Mouse (Mus musculus) ES-Bruce4 (cell line): ENCODE measurements around the gene Klk1b5. TPM values are rescaled to one million over a fixed set of nuclear protein-coding genes. Genes with fewer than 3 reads are reported as not detected.

Source experiments
- H3K27ac ChIP-seq: 2 replicates; pipeline ENCODE4 v1.5.1; 2012; ENCODE audit warnings: low read length, inconsistent platforms; ENCODE audit not compliant: insufficient read depth
- H3K27me3 ChIP-seq: 2 replicates; pipeline ENCODE4 v1.6.1; 2012; ENCODE audit warnings: mild to moderate bottlenecking, low read length, inconsistent platforms; ENCODE audit not compliant: control insufficient read depth, poor library complexity, insufficient read depth, severe bottlenecking
- H3K36me3 ChIP-seq: 2 replicates; pipeline ENCODE4 v1.6.1; 2012; ENCODE audit warnings: inconsistent platforms, mild to moderate bottlenecking, low read length, moderate library complexity; ENCODE audit not compliant: control insufficient read depth, poor library complexity, insufficient read depth, severe bottlenecking
- H3K4me1 ChIP-seq: one replicate; pipeline ENCODE4 v1.8.1; 2011; ENCODE audit warnings: low read length; ENCODE audit not compliant: control insufficient read depth, insufficient read depth
- H3K4me3 ChIP-seq: 2 replicates; pipeline ENCODE4 v1.5.1; 2011; ENCODE audit warnings: low read depth, mild to moderate bottlenecking, low read length
- H3K9ac ChIP-seq: 2 replicates; pipeline ENCODE4 v1.6.1; 2012; ENCODE audit warnings: low read depth, mild to moderate bottlenecking, inconsistent platforms; ENCODE audit not compliant: poor library complexity, severe bottlenecking
- H3K9me3 ChIP-seq: replicated peaks from 2 replicates; pipeline ENCODE4 v1.6.1; 2012; ENCODE audit warnings: mild to moderate bottlenecking, low read length, inconsistent platforms; ENCODE audit not compliant: control insufficient read depth, poor library complexity, insufficient read depth, severe bottlenecking
- CTCF ChIP-seq: IDR thresholded peaks from one replicate; pipeline ENCODE4 v1.8.1; 2011; ENCODE audit warnings: low read depth, low read length
- EP300 ChIP-seq: IDR thresholded peaks from 2 replicates; pipeline ENCODE4 v1.6.1; 2011; ENCODE audit warnings: low read depth, low read length; ENCODE audit not compliant: insufficient read depth
- POLR2A ChIP-seq: IDR thresholded peaks from one replicate; pipeline ENCODE4 v1.8.1; 2011; ENCODE audit warnings: low read length; ENCODE audit not compliant: insufficient read depth
- polyA plus RNA-seq: library from polyadenylated mRNA; stranded (reverse); fragments of >200 nt; gene quantifications from 2 replicates; pipeline ENCODE4 v1.2.4, GENCODE M21; 2011; ENCODE audit warnings: low read depth; ENCODE audit not compliant: missing spikeins, insufficient read depth, insufficient read length

The Klk1b5 gene
- polyA plus RNA-seq, 1 experiment = not detected

GRCm38 (mm10) chr7:44240712-44241111 lies 25.0 kb downstream of the Klk1b5 start:
- no peaks in the 10 kb centered on the region for H3K9me3 ChIP-seq
- no peak overlapping the region for H3K9ac ChIP-seq
- H3K27me3 ChIP-seq = no peaks in the 10 kb centered on the region
- TF ChIP-seq CTCF (no peak), POLR2A (no peak), EP300 (no peak)
- H3K36me3 ChIP-seq = no peaks in the 10 kb centered on the region
- no peaks in the 10 kb centered on the region for H3K4me1 ChIP-seq
- no peak overlapping the region for H3K4me3 ChIP-seq
- no peak overlapping the region for H3K27ac ChIP-seq

GRCm38 (mm10) chr7:44241163-44241562 lies 25.4 kb downstream of the Klk1b5 start:
- Histone ChIP-seq H3K27ac (no peak overlapping the region), H3K9me3 (no peaks in the 10 kb centered on the region), H3K4me3 (no peak overlapping the region), H3K9ac (no peak overlapping the region), H3K36me3 (no peaks in the 10 kb centered on the region), H3K4me1 (no peaks in the 10 kb centered on the region), H3K27me3 (no peaks in the 10 kb centered on the region)
- no peak for TF ChIP-seq POLR2A
- TF ChIP-seq EP300 = no peak
- no peak for TF ChIP-seq CTCF

- Histone ChIP-seq H3K9ac (no peak overlapping the region), H3K9me3 (no peaks in the 10 kb centered on the region), H3K36me3 (peaks cover 16% of the 10 kb centered on the region), H3K4me1 (no peaks in the 10 kb centered on the region), H3K4me3 (no peak overlapping the region), H3K27me3 (no peaks in the 10 kb centered on the region), H3K27ac (no peak overlapping the region)
- TF ChIP-seq POLR2A = no peak
- no peak for TF ChIP-seq CTCF
- TF ChIP-seq EP300 = no peak
Observed at GRCm38 (mm10) chr7:44244080-44244479, 28.3 kb downstream of the Klk1b5 start.

GRCm38 (mm10) chr7:44246055-44246983 lies 30.6 kb downstream of the Klk1b5 start, which contains the start of the genes 1700028J19Rik and 2410002F23Rik:
Gene 1700028J19Rik (minus strand): TSS chr7:44246695.
Gene 2410002F23Rik (plus strand): TSS chr7:44246722.
- H3K36me3 ChIP-seq = peaks cover 35% of the 10 kb centered on the region
- H3K9me3 ChIP-seq = no peaks in the 10 kb centered on the region
- no peaks in the 10 kb centered on the region for H3K27me3 ChIP-seq
- peak within 1 kb of the TSS; percentile 65 for H3K9ac ChIP-seq
- H3K4me1 ChIP-seq = no peaks in the 10 kb centered on the region
- peak within 1 kb of the TSS; percentile 72 for H3K4me3 ChIP-seq
- peak within 1 kb of the TSS; percentile 31 for H3K27ac ChIP-seq
- TF ChIP-seq EP300 = no peak
- TF ChIP-seq POLR2A = peak; percentile 99
- TF ChIP-seq CTCF = no peak

GRCm38 (mm10) chr7:44246984-44247470 lies 31.3 kb downstream of the Klk1b5 start:
- Histone ChIP-seq H3K27ac (peak overlapping the region; percentile 3; the same call in 1 of the 2 replicates), H3K9me3 (no peaks in the 10 kb centered on the region), H3K4me1 (no peaks in the 10 kb centered on the region), H3K9ac (peak overlapping the region; percentile 65), H3K27me3 (no peaks in the 10 kb centered on the region), H3K36me3 (peaks cover 39% of the 10 kb centered on the region), H3K4me3 (peak overlapping the region; percentile 72)
- no peak for TF ChIP-seq EP300
- TF ChIP-seq CTCF = no peak
- no peak for TF ChIP-seq POLR2A

- peaks cover 43% of the 10 kb centered on the region for H3K36me3 ChIP-seq
- no peak overlapping the region for H3K4me3 ChIP-seq
- H3K9ac ChIP-seq = peak overlapping the region; percentile 65
- H3K27ac ChIP-seq = no peak overlapping the region
- H3K4me1 ChIP-seq = no peaks in the 10 kb centered on the region
- H3K27me3 ChIP-seq = no peaks in the 10 kb centered on the region
- TF ChIP-seq EP300 = no peak
- no peak for TF ChIP-seq POLR2A
- no peak for TF ChIP-seq CTCF
- no peaks in the 10 kb centered on the region for H3K9me3 ChIP-seq
Observed at GRCm38 (mm10) chr7:44247971-44248370, 32.2 kb downstream of the Klk1b5 start.
